Mouse (Mus musculus): ENCODE measurements around the gene Tesk2.

Gene Tesk2

DNA sequence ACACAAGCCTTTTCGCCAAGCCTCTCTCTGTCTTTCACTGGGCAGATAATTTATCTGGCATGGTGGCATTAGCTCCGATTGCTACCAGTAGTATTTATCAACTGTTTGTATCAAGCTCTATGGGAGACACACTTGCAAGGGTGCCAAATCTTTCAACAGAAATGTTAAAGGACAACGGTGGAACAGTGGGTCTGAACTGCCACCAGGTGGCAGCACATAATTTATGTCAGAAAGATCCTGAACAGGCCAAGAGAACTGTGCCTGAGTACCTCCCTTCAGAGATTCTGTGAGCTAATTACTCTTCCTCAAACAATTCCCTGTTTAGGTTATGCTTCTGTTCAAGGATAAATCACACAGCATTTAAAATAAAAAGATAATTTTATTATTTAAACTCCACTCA lies 1.4 kb upstream of the Tesk2 start:
- peak; percentile 67 for DNase-seq (ENCODE audit: low spot score)

DNA sequence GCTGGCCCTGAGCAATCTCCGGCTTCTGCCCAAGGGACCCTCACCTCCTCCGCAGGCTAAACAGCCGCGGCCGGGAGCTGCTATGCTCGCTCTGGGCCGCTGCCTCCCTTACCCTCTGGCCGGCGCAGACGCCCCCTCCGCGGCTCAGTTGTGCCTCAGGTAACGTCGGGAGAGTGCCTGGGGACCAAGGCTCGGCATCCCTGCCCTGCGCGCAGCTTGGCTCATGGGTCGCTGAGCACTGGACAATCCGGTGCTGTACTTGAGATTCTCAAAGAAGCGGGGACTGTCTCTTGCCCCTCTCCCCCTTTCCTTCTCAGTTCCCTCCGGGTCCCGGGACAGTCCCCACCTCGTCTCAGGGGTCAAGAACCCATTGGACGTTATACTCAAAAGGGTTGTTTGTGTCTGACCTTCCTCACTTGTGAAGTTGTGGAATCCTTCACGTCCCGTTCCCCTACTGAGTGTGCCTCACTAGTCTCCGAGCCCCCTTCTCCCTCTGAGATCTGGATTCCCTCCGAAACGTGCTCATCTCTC lies 415 bp downstream of the Tesk2 start:
- DNase-seq (ENCODE audit: low spot score): no peak

DNA sequence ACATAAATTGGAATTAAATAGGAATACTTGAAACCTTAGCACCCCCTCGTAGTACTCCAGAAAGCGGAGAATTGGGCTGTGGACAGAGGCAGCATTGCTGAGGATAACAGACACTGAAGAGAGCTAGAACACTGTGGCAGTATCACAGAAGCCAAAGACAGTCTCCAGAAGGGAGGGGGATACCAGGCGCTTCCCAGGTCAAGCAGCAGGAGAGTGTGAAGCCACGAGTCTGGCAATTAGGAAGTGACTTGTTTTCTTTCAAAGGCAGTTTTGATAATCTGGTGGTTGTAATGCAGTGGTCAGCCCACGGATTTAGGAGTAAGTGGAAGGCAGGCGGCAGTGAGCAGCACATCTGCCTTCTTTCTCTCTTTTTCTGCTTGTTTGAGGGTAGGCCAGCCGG lies 1.5 kb downstream of the Tesk2 start:
- DNase-seq (ENCODE audit: low spot score): no peak

DNA sequence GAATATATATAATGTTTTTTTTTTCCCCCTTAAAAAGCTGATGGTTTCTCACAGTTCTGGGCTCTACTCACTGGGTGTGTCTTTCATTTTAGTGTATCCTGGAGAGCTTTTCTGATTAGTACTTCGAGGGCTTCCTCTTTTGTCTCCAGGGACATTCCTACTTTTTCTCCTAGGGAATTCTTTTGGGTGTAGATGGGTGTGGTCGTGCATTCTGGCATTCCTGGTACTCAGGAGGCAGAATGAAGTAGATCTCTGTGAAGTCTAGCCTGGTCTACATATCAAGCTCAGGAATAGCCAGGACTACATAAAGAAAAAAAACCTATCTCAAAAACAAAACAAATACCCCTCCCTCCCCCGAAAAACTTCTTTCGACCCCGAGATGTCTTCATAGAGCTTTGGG lies 4.7 kb downstream of the Tesk2 start:
- no peak for DNase-seq (ENCODE audit: low spot score)

DNA sequence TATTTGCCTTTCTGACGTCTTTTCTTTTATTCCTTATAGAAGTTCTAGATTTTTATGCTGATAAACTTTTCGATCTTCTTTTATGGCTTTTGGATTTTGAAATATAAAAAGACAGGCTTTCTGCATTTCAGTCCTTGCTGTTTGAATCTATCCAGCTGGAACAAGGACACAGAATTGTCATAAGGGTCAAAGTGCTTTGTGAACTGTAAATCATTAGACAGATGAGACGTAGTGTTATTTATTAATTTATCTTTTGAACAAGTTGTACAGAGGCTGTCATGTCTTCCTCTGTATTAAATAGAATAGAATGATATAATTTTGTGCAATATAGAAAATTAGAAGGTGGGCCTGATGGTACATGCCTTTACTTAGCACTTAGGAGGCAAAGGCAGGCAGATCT lies 6.7 kb downstream of the Tesk2 start:
- no peak for DNase-seq (ENCODE audit: low spot score)

DNA sequence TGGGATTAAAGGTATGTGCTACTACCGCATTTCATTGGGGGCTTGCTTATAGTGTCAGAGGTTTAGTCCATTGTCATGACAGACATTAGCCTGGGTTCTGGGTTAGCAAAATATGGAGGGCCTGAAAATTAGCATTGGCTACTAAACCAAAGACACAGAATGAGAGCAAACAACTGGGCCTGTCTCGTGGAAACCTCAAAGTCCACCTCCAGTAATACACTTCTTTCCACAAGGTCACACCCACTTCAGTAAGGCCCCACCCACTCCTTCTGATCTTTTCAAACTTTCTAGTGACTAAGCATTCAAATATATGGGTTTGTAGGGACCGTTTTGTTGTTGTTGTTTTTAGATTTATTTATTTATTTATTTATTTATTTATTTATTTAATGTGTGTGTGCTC lies 8.8 kb downstream of the Tesk2 start:
- DNase-seq (ENCODE audit: low spot score): no peak

DNA sequence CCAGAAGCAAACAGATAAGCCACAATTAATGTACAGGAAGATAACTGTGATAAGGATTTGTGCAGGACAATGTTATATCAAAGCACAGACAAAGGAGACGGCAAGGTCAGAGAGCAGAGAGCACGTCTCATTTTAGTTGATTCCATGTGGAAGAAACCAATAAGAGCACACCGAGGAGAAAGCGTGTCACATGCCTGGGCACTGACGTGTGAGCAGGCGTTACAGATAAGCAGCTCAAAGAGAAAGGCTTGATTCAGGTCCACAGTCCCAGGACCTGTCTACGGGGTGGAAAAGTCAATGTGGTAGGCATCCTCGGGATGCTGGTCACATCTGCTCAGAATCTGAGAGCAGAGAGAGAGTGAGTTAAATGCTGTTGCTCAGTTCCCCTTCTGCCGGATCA lies 10.3 kb downstream of the Tesk2 start:
- DNase-seq (ENCODE audit: low spot score): no peak

DNA sequence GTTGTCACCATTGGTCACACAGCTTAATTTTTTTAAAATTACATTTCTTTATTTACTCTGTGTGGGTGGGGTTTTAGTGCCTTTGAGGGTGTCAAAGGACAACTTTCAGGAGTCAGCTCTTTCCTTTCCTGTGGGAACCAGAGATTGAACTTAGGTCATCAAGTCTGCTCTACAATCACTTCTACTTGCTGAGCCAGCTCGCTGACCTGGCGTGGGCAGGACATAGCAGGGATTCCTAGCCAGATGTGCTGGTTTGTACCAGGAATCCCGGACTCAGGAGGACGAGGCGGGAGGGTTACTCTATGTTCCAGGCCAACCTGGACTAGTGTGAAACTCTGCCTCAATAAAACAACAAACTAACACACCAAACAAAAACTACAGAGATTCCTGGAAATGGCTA lies 11.6 kb downstream of the Tesk2 start:
- DNase-seq (ENCODE audit: low spot score): no peak

DNA sequence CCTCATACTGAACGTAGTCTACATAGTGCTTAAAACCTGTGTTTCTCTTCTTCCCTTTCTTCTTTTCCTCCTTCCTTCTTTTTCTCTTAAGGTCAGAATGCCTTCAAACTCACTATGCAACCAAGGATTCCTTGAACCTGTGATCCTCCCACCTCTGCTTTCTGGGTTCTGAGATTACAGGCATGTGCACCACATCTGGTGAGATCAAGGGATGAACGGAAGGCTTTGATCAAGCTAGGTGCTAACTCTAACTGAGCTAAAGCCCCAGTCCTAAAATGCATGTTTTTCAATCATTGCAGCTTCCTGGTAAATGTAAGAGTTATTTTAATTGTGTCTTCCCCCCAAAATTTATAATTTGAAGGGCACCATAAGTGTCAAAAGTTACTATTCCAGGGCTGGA lies 14.2 kb downstream of the Tesk2 start:
- no peak for DNase-seq (ENCODE audit: low spot score)

DNA sequence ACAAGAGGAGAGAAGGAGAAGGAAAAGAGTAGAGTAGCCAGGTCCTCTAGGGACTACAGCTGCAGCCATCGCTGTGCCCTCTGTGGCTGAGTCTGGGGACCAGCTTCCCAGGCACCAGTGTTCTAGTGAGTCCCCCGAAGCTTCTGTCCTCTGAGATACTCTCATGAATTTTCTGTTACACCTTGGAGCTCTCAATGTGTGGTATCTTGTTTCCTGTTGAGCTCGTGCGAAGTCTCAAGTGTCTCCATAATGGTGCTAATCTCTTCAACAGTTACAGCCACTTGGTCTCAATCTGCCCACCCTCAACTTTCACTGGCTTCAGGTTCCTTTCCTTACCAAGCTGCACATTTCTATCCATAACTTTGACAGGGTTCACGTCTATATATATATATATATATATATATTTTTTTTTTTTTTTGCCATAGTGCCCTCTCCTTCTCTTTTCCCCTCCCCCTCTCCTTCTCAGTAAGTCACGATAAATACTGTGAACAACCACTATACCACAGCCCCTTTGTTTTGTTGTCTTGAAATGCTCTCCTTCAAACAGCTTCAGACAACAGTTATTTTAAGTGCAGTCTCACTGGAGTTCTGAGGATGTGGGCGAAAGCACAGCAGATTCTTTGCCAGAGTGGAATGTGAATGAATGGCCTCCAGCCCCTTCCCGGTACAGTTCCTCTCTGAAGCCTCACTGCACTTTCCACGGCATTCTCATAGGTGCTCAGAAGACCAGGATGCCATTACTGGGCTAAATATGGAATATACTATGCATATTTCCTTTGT lies 18.4 kb downstream of the Tesk2 start:
- DNase-seq (ENCODE audit: low spot score): no peak

DNA sequence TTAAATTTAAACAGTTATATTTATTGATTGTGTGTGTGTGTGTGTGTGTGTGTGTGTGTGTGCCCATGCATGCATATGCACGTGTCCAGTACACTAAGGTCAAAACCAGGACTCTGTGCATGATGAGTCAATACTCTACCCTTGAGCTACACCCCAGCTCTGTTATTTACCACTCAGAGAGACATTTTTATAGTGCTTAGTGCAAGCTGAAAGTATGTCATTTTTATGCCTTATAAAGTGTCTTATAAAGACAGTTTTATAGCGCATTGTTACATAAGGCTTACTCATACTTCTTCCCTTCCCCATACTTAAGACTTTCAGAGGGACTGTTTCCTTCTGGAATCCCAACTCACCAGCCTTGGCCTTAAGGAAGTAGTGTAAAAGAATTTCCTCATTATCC lies 29.0 kb downstream of the Tesk2 start:
- DNase-seq (ENCODE audit: low spot score): no peak

DNA sequence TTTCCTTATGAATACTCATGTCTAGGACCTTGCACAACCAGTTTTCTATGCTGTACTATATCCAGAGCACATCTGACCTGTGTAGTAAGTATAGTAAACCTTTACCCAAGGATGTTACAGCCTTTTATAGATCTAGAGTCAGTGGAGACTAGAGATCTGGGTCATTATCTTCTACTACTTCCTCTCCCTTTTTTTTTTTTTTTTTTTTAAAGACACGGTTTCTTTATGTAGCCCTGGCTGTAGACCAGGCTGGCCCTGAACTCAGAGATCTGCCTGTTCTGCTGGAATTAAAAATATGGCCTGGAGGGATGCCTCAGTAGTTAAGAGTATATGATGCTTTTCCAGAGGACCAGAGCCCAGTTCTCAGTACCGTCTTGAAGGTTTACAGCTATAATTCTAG lies 41.2 kb downstream of the Tesk2 start:
- DNase-seq (ENCODE audit: low spot score): no peak

DNA sequence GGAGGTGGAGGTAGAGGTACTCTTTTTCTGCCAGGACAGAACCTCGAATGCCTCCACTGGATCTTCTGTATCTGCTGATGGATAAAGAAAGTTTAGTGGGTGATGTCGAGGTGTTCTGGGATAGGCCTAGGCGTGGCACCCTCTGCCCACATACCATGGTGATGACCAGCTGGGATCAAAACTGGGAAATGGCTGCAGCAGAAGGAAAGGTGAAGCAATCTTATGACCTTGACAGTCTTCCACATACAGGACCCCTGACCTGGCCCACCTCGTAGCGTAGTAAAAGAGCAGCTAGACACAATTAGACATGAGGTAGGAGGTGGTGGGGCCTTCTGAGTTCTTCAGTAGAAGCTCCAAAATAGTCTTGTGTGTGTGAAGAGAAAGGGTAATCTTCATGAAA lies 43.3 kb downstream of the Tesk2 start:
- DNase-seq (ENCODE audit: low spot score): no peak

DNA sequence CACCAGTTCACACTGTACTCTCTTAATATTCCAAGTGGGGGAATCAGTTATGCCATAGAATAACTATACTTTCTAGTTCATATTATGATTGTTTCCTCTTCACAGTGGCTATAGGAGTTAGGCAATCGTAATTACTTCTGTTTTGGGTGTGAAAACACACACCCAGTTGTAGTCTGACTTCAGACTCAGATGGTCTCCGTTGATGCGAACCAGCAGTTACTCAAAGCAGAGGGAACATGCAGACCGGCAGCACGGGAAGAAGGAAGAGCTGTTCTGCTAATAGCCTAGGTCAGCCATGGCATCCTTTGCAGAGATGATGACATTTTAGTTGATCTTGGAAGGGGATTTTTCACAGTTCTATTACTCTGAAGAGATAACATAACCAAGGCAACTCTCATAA lies 47.8 kb downstream of the Tesk2 start:
- DNase-seq (ENCODE audit: low spot score): no peak

DNA sequence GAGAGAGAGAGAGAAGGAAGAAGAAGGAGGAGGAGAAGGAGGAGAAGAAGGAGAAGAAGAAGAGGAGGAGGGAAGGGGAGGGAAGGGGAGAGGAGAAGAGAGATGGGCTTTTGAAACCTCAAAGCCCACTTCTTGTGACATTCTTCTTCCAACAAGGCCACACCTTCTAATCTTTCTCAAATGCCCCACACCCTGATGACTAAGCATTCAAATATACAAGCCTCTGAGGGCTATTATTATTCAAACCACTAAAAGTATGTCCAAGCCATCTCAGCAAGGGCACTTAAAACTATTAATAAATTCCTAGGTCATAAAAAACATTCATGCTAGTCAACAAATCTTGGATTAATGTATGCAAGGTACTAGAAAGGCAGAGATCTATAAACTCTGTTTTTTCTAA lies 48.3 kb downstream of the Tesk2 start:
- no peak for DNase-seq (ENCODE audit: low spot score)

DNA sequence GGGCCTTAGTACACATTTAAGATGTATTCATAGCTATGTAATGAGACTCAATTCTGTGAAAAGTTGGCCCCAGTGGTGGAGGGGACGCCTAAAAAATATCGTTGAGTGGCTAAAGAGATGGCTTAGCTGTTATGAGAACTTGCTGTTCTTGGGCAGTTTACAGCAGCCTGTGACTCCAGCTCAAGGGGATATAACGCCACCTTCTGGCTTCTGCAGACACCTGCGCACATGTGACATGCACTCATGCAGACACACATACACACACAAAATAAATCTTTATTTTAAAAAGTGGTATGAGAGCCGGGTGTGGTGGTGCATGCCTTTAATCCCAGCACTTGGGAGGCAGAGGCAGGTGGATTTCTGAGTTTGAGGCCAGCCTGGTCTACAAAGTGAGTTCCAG lies 55.6 kb downstream of the Tesk2 start:
- DNase-seq (ENCODE audit: low spot score): no peak

DNA sequence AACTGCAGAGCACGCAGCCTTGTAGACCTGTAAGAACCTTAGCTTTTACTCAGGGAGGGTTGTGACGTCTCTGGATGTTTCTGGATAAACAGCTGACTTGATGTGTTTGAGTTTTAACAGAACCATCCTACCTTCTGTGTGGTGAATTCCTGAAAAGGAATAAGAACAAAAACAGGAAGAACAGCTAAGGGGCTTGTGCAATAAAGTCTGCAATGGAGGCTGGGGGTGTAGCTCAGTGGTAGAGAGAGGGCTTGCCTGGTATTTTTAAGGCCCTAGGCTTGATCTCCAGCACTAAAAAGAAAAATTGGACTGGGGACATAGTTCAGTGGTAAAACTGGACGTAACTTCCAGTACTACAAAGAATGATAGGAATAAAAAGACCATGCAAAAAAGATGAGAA lies 56.3 kb downstream of the Tesk2 start:
- DNase-seq (ENCODE audit: low spot score): no peak

DNA sequence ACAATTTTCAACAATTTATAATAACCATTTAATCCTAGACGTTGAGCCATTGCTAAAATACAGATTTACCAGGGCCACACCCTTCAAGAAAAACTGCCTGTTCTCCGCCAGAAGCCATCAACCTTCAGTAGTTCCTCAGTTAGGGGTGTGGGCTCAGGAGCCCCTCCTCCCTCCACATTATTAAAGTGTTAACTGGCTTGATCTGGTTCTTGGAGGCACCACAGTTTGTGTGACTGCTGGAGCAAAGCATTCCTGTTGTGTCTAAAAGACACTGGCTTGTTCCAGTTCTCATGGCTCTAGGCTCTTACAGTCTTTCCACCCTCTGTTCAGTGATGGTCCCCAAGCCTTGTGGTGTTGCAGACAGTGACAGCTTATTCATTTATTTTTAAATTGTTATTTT lies 59.8 kb downstream of the Tesk2 start:
- DNase-seq (ENCODE audit: low spot score): no peak

DNA sequence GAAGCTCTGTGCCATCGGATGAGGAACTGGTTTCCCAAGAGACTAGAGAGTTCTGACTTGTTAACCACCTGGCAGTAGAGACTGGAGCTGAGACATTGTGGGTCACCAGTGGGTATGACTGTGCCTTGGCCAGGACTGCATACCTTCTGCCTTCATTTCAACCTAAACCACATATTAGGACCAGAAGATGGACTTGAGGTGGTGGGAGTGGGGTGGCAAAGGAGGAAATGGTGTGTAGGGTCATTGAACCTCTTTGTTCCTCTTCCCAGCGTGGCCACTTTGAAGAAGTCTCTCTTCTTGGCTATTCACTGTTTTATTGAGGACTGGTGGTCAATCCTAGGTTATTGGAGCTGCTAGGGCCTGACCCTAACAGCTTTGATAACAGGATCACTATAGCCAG lies 60.6 kb downstream of the Tesk2 start:
- DNase-seq (ENCODE audit: low spot score): no peak

DNA sequence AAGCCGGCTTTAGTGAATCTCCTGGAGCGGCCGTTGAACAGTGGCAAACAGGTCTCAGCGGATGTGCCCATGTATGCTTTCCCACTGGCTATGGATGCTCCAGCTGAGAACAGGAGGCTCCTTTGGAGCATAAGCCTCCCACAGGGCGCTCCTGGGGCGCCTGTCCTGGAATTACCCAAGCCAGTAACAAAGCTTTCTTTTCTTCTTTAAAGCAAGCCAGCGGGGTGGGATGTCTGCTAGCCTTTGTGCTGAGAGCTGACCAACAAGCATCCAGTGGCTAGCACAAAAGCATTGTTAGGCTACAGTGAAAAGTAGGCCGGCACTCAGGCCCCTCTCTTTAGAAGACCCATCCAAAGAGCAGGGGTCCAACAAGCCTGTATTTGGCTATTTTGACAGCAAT lies 61.4 kb downstream of the Tesk2 start:
- no peak for DNase-seq (ENCODE audit: low spot score)

DNA sequence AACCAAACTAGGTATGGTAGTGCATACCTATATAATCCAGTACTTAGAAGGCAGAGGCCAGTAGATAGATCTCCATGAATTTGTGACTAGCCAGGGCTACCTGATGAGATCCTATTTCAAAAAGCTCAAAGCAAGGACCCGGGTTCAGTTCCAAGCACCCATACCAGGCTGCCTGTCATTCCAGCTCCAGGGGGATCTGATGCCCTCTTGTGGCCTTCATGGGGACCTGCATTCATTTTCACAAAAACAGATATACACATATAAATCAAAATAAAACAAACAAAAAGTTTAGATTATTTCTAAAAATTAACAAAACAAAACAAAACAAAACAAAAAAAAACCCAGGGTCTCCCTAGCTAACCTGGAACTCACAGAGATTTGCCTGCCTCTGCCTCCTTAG lies 65.8 kb downstream of the Tesk2 start:
- DNase-seq (ENCODE audit: low spot score): no peak

DNA sequence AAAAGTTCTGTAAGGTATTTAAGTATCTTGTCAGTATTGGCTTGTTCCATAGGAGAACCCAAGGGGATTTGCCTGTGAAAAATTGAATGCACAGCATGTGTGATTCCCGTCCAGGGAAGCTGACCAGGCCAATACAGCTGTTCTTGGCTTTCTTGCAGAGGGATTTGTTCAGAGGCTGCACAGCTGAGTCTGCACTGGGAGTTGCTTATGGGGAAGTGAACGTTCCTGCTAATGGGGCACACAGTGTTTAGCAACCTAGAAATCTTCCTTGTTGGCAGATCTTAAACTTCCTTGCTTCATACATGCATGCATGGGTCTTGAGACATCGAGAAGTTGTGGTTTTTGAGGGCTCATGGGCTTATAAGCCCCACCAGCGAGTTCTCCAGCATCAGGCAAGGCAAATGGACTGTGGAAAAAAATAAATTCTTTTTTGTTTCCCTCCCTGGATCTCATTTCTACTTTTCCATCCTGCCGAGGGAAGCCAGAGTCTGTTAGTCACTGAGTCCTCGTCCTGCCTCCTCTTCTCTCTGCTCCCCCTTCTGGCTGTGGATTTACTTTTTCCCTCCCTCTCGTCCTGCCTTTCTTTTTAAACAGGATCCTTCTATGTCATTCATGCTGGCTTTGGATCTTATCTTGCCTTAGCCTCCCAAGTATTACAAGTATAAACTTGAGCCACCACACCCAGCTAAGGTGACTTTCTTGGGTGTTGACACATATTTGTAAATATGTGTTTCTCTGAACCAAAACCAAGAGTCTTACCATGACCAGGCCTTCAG lies 67.4 kb downstream of the Tesk2 start:
- no peak for DNase-seq (ENCODE audit: low spot score)

DNA sequence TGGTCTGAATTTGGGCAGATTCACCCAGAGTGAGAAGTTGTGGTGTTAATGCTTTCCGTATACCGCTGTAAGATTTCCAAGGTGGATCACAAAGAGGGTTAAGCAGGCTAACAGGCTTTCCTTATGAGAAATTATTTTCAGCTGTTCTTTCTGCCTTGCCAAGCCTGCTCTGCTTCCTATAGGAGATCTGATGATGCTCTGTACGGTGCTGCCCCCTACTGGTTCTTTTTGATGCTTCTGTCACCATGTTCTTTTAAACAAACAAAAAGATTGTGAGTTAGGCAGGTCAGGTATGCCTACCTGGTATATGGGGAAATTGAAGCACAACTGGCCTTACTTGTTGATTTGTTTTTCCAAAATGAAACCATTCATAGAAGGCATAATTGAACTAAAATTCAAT lies 68.2 kb downstream of the Tesk2 start:
- peak; percentile 70 for DNase-seq (ENCODE audit: low spot score)

DNA sequence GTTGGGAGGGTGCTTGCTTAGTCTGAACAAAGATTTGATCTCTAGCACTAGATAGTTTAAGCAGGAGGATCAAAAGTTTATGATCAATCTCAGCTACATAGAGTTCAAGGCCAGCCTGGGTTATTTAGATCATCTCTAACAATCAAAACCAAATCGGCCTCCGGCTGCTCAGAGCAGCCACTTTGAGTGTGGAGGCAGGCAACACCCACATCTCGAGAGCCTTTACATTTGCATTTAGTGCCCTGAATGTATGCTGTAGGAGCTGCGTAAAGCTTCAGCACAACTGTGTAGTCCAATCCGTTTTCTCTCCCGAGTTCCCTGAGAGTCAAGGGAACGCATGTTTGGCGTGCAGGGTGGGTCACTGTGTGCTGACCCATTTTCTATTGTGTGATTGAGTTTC lies 71.7 kb downstream of the Tesk2 start:
- no peak for DNase-seq (ENCODE audit: low spot score)
